Mouse (Mus musculus): Measurements from ENCODE around the gene Asah2.
"Not testable (repeated sequence)": the region's sequence is repeated elsewhere in the genome, so short reads cannot be mapped to it uniquely, and the experiment has no call there.

Gene Asah2

GRCm38 (mm10) chr19:32102976-32103300, 5.1 kb downstream of the Asah2 start:
- in situ Hi-C loops (cut with MboI): no loop called here

- in situ Hi-C loops (cut with MboI): no loop called here
These were observed 5.6 kb downstream of the Asah2 start for GRCm38 (mm10) chr19:32102294-32102975.

- in situ Hi-C loops (cut with MboI): no loop called here
These were observed 9.4 kb downstream of the Asah2 start for GRCm38 (mm10) chr19:32098582-32098981.

GRCm38 (mm10) chr19:32092358-32092757, 15.7 kb downstream of the Asah2 start:
- in situ Hi-C loops (cut with MboI): no loop called here

- in situ Hi-C loops (cut with MboI): no loop called here
These were observed 17.2 kb downstream of the Asah2 start for GRCm38 (mm10) chr19:32090804-32091203.

- in situ Hi-C loops (cut with MboI): no loop called here
These were observed 19.4 kb downstream of the Asah2 start for GRCm38 (mm10) chr19:32088570-32088969.

GRCm38 (mm10) chr19:32087736-32088470, 20.1 kb downstream of the Asah2 start:
- in situ Hi-C loops (cut with MboI): no loop called here

GRCm38 (mm10) chr19:32084813-32085212, 23.2 kb downstream of the Asah2 start:
- in situ Hi-C loops (cut with MboI): not testable (repeated sequence)

GRCm38 (mm10) chr19:32070340-32070739, 37.7 kb downstream of the Asah2 start:
- in situ Hi-C loops (cut with MboI): no loop called here

- in situ Hi-C loops (cut with MboI): no loop called here
These were observed 38.4 kb downstream of the Asah2 start for GRCm38 (mm10) chr19:32069598-32069997.

GRCm38 (mm10) chr19:32067669-32068068, 40.3 kb downstream of the Asah2 start:
- in situ Hi-C loops (cut with MboI): no loop called here

- in situ Hi-C loops (cut with MboI): no loop called here
These were observed 46.7 kb downstream of the Asah2 start for GRCm38 (mm10) chr19:32061294-32061693.

- in situ Hi-C loops (cut with MboI): no loop called here
These were observed 51.8 kb downstream of the Asah2 start for GRCm38 (mm10) chr19:32056252-32056651.

GRCm38 (mm10) chr19:32055725-32056124, 52.3 kb downstream of the Asah2 start:
- in situ Hi-C loops (cut with MboI): no loop called here

GRCm38 (mm10) chr19:32051251-32051650, 56.8 kb downstream of the Asah2 start:
- in situ Hi-C loops (cut with MboI): no loop called here

- in situ Hi-C loops (cut with MboI): no loop called here
These were observed 75.1 kb downstream of the Asah2 start for GRCm38 (mm10) chr19:32032881-32033280.

GRCm38 (mm10) chr19:32030430-32030829, 77.6 kb downstream of the Asah2 start:
- in situ Hi-C loops (cut with MboI): no loop called here

- in situ Hi-C loops (cut with MboI): no loop called here
These were observed 82.6 kb downstream of the Asah2 start for GRCm38 (mm10) chr19:32025443-32025842.

- in situ Hi-C loops (cut with MboI): no loop called here
These were observed 88.3 kb downstream of the Asah2 start for GRCm38 (mm10) chr19:32019722-32020121.

- in situ Hi-C loops (cut with MboI): no loop called here
These were observed 89.4 kb downstream of the Asah2 start for GRCm38 (mm10) chr19:32018585-32018984.

GRCm38 (mm10) chr19:32018053-32018452, 90.0 kb downstream of the Asah2 start:
- in situ Hi-C loops (cut with MboI): no loop called here

GRCm38 (mm10) chr19:32002623-32003022, 105.4 kb downstream of the Asah2 start:
- in situ Hi-C loops (cut with MboI): no loop called here

GRCm38 (mm10) chr19:31996916-31997315, 111.1 kb downstream of the Asah2 start:
- in situ Hi-C loops (cut with MboI): no loop called here

- in situ Hi-C loops (cut with MboI): no loop called here
These were observed 117.0 kb downstream of the Asah2 start for GRCm38 (mm10) chr19:31991057-31991456.
